Mouse (Mus musculus): ENCODE measurements around the gene Dusp5. TPM values are rescaled to one million over a fixed set of nuclear protein-coding genes. Genes with fewer than 3 reads are reported as not detected.

The Dusp5 gene
- 10 to 100 TPM; 57.9 to 67.9 TPM for polyA plus RNA-seq (2017; shearing (Covaris generic))

GRCm38 (mm10) chr19:53528752-53529454, at the start of gene Dusp5:
Gene Dusp5 (plus strand): TSS chr19:53529109.

GRCm38 (mm10) chr19:53588968-53589367, 60.1 kb downstream of the Dusp5 start, which contains the start of gene Nutf2-ps1:
Gene Nutf2-ps1 (minus strand): TSS chr19:53589068.

Other genes with a start within 250 kb of the Dusp5 start
- gene Mxi1, start 218.6 kb upstream of the Dusp5 start, polyA plus RNA-seq (2017; shearing (Covaris generic)) = 10 to 100 TPM; 30.3 to 31.5 TPM
- 1 to 10 TPM in 1 of 2 experiments, not detected in 1; 1.5 TPM for gene Gm10197, start 157.3 kb upstream of the Dusp5 start, polyA plus RNA-seq (2017; shearing (Covaris generic))
- gene Smndc1, start 138.5 kb upstream of the Dusp5 start, polyA plus RNA-seq (2017; shearing (Covaris generic)) = 10 to 100 TPM; 67.3 to 78.7 TPM
- 100 to 1,000 TPM; 185 to 186 TPM for gene Nutf2-ps1, start 60.0 kb downstream of the Dusp5 start, polyA plus RNA-seq (2017; shearing (Covaris generic))
- gene Smc3, start 71.3 kb downstream of the Dusp5 start, polyA plus RNA-seq (2017; shearing (Covaris generic)) = 10 to 100 TPM; 44.5 to 57.7 TPM
- under 1 TPM; 0.13 to 0.66 TPM for gene Rbm20, start 148.2 kb downstream of the Dusp5 start, polyA plus RNA-seq (2017; shearing (Covaris generic))

All from inflammation-experienced regulatory T-cells (primary cell).